Mouse (Mus musculus) 3T3-L1 (cell line): ENCODE data around the gene 3425401B19Rik.

Experiments
- DNase-seq: peaks from one replicate; pipeline ENCODE4 v3.0.0-alpha.2; 2015; ENCODE audit warnings: low read depth, low spot score

Gene 3425401B19Rik

DNA sequence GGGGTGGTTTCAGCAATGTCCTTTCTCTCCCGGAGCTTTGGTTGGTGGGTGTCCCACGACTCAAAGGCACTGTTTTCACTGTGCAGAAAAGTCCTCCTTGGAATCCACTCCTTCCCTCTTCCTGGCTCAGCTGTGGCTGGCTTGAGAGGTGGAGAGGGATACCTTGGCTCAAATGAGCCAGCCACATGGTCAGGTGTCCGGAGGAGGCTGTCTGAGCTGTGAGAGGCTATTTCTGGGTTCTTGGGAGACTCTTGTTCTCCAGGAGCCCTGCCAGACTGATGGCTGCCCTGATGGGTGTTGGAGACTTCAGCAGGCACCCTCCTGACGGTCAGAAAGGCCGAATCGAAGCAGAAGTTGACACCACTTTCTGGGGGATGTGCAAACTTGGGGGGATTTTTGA is 22.0 kb downstream of the 3425401B19Rik start:
- DNase-seq: no peak

DNA sequence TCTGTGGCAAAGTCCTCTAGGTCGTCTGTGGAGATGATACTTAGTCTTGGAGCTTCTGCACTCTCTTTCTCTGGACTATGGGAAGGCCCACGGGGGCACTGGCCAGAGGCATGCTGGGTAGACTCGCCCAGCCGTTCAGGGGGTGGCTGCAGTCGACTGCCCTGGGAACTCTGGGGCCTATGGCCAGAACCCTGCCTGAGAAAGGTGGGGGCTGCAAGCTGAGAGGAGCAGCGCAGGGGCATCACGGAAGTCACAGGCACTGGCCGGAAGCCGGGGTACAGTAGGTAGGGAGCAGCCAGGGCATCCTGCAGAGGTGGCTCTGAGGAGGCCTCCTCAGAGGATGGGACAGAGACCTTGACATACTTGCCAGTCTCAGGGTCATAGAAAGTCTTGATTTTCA is 25.3 kb downstream of the 3425401B19Rik start:
- no peak for DNase-seq

DNA sequence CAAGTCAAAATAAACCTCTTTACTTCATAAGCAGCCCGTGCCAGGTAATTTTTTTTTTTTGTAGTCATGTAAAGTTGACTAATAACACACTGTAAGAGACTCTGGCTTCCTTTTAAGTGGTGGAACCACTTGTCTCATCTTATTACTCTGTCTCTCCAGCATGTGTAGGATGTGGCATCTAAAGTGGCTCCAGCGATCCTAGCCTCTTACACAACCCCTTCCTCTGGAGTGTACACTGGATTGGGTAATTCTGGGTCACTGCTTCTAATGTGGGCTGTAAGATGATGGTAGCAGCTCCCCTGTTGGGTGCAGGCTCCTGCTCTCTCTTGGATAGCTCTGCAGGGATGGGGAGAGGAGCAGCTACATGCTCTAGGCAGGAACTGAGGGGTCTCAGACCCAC is 46.6 kb downstream of the 3425401B19Rik start:
- no peak for DNase-seq

DNA sequence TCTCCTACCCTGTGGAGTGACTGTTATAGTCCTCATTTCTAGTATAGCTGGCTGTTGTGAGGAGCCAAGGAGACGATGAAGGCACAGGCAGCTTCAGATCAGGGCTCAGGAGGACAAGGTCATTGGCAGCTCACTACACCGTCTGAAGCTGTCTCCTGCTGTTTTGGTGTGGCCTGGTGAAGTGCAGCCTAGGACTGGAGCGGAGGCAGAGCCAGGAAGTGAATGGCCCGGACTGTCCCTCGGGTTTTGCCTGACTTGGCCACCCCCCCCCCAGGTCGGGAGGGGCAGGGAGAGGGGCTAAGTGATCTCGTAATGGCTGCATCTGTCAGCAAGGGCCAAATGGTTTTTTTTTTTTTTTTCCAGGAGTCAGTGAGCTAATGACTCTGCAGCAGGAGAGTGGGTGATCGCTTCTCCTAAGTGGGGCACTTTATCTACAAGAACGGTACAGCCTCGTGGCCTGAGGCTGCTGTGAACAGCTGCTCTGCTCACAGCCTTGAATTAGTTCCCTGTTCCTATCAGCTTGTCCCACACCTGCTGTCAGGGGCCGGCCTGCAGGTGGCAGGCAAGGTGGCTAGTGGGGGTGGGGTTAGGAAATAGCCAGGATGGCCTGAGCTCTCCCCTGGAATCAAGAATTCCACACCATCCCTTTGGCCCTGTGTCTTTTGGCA is 50.9 kb downstream of the 3425401B19Rik start:
- DNase-seq: no peak

DNA sequence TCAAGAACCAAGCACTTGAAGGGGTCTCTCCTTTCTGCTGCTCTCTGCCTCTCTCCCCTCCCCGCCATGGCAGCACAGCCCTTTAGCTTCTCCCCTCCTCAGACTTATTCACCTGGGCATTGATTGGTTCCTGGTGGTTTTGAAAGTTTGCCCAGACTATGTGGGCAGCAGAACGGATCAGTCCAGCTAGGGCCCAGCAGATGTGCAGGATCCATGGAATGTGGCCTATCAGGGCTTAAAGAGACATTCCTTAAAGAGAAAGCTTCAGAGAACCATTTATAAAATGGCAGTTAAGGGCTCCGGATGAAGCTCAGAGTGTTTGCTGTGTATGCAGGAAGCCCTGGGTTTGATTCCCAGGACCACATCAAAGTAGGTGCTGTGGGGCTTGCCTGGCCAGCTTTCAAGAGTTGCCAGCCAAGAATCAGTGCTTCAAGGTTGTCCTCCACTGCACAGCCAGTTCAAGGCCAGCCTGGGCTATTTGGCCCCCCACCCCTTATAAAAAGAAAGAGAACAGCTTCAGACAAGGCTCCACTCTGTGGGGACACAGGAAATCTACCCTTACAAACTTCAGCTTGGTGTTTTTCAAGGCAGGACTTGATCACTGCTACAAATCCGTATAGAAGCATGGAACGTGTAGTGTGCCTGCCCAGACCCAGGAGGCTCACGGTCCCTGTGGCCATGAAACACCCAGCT is 52.0 kb downstream of the 3425401B19Rik start:
- DNase-seq: peak; percentile 51

DNA sequence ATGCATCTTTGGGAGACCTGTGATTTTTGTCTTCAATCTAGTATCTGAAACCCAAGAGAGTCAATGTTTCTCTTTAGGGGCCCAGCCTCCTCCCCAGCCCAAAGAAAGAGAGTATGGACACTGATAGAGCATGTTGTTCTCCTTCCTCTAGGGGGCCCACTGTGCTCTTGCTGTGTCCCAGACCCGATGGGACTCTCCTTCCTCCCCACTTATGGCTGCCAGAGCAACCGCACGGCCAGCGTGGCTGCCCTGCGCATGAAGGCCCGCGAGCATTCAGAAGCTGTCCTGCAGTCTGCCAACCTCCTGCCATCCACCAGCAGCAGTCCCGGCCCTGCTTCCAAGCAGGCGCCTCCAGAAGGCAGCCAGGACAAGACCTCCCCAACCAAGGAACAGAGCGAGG is 56.5 kb downstream of the 3425401B19Rik start:
- DNase-seq: no peak

DNA sequence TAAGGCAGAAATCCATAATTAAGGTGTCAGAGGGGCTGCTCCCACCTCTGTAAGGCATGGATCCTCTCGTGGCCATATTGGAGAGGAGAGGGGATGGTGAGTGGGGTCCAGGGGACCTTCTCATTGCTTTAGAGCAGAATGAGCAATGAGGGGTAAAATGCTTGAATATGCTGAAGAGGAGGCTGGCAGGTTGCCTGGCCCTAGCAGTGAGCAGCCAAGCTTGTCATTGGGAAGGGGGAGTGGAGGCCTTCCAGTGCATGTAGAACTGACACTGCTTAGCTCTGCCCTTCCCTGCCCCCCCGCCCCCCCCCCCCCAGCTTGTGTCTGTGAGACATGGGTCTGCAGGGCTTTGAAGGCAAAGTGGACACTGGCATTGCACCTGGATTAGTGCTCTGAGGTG is 57.8 kb downstream of the 3425401B19Rik start:
- no peak for DNase-seq

DNA sequence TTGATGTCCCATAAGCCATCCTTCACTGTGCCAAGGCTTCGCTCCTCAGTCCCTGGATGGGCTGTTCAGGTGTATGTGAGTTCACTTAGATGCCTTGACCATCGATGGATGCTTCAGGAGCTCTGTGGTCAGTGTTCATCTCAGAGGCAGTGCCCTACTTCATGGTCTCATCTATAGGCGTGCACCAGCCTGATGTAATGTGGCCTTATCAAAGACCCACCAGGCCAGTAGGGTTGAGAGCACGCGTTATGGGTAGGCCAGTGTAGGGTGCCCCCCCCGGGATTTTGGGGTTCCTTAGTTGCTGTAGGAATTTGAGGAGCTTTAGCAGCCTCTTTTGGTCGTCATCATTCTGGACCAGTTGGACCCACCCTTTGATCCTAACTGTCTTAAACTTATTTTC is 60.3 kb downstream of the 3425401B19Rik start:
- DNase-seq: no peak

DNA sequence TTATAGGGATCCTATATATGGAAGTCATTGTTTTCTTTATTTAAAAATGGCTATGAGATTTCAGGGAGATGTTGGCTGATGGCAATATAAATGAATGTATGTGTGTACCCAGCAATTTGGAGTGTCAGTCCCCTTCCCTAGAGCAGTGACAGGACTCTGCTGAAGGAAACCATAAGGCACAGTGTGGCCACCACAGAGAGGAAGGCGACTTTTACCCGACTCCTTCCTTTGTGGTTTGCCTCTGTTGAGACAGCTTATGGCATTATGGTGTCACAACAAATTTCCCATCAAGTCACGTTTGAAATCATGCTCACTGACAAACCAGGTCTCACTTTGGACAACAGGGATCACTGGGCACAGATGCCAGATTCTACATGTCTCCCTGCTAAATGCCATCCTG is 60.8 kb downstream of the 3425401B19Rik start:
- DNase-seq: no peak

DNA sequence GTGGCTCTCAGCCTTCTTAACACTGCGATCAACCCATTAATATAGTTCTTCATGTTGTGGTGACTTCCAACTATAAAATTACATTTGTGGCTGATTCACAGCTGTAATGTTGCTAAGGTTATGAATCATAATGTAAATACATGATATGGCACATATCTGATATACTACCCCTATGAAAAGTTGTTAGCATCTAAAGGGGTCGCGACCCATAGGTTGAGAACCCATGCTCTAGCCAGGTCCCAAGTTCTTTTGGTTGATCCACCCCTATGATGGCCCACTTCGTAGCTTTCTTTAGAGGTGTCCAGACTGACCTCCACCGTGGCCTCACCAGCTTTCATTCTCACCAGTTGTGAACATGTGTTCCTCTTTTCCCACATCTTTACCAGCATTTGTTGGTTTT is 67.8 kb downstream of the 3425401B19Rik start:
- DNase-seq: no peak

DNA sequence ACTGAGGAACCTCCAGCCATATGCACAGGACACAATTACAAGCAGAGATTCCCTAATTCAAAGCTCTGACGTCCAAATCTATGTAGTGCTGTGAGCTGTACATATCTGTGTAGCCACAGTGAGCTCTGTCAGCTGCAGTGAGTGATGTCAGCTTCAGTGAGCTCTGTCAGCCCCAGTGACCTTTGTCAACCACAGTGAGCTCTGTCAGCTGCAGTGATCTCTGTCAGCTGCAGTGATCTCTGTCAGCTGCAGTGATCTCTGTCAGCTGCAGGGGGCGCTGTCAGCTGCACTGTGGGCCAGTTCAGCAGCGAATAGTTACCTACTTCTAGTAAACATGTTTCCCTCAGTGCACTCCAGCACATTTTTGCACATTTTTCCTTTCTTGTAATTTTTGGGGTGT is 75.7 kb downstream of the 3425401B19Rik start:
- peak; percentile 14 for DNase-seq
